Mouse (Mus musculus) heart, adult 18-20 months (tissue): ENCODE results near the gene St3gal2. TPM values are rescaled to one million over a fixed set of nuclear protein-coding genes. Genes with fewer than 3 reads are reported as not detected.
"Not testable (repeated sequence)": the region's sequence is repeated elsewhere in the genome, so short reads cannot be mapped to it uniquely, and the experiment has no call there.

Experiments
- DNase-seq, 2 experiments: peaks; one replicate each; pipeline ENCODE4 v3.0.0; 2021 to 2022; ENCODE audit warnings: mixed read lengths in 1 of 2
- total RNA-seq, 2 experiments: library from RNA; stranded (reverse); gene quantifications; 2 replicates each; pipeline ENCODE4 v1.2.3; 2021

Gene St3gal2
- total RNA-seq, 2 experiments from 2014 or later: 20.9 to 23.3 TPM

GRCm38 (mm10) chr8:110944276-110944876 is 24.7 kb downstream of the St3gal2 start:
- peak; percentile 55 for DNase-seq

DNA sequence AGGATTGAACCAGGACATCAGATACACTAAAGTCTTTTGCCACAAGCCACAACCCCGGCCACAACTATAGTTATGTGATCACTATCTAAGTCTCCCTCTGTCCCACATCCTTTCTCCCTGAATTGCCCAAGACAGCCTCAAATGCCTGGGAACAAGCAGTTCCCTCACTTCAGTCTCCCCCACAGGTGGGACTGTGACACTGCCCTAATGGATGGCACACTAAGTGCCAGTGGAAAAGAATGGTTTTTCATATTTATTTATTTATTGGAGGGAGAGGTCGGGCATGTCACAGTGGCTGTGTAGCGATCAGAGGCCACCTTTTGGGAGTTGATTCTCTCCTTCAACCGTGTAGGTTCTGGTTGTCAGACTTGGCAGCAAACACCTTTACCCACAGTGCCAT is 26.0 kb downstream of the St3gal2 start:
- DNase-seq: no peak

- peak; percentile 74 to 85 for DNase-seq
These were observed 30.4 kb downstream of the St3gal2 start for GRCm38 (mm10) chr8:110950065-110950484.

- no peak for DNase-seq
These were observed 35.1 kb downstream of the St3gal2 start for GRCm38 (mm10) chr8:110954776-110955175.

DNA sequence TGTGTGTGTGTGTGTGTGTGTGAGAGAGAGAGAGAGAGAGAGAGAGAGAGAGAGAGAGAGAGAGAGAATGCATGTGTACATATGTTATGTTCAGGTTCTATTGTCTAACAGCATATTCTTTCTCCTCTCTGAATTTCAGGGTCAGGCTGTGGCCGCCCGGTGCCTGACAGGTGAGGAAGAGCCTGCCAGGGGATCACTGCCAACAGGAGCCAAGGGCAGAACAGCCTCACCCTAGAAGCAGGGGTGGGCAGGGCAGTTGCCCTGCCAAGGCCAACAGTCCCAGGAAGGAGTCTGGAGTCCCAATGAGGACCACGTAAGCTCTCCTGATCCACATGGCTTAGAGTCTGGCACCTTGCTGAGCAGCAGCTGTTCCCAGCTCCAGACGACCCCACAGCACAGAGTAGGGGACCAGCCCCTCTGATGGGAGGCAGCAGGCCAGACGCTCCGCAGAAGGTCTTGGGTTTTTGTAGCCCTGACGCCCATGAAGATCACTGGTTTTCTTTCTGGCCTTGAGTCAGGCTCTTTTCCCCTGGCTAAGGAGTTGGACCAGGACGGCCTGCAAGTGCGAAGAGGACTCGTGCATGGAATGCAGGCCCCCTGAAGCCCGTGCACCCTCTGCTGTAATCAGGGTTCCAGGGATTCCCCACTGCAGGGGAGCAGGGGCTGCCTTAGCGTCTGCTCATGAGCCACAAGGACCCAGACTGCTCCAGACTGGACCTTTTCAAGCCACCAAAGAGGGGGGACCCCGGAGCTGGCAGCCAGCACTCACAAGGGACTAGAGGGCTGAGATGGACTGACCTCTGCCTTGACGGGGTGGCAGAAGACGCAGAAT is 37.1 kb downstream of the St3gal2 start:
- DNase-seq: no peak

- no peak for DNase-seq
These were observed 37.7 kb downstream of the St3gal2 start for GRCm38 (mm10) chr8:110957471-110957870.

GRCm38 (mm10) chr8:110958135-110958534 is 38.4 kb downstream of the St3gal2 start:
- DNase-seq: no peak

DNA sequence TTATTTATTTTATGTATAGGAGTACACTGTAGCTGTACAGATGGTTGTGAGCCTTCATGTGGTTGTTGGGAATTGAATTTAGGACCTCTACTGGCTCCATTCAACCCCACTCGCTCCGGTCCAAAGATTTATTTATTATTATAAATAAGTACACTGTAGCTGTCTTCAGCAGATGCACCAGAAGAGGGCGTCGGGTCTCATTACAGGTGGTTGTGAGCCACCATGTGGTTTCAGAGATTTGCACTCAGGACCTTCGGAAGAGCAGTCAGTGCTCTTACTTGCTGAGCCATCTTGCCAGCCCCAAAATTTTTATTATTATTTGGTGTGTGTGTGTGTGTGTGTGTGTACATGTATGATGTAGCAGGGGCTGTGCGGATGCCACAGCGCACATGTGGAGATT is 38.8 kb downstream of the St3gal2 start:
- DNase-seq: not testable (repeated sequence)

- no peak for DNase-seq
These were observed 39.5 kb downstream of the St3gal2 start for GRCm38 (mm10) chr8:110959071-110959780.

DNA sequence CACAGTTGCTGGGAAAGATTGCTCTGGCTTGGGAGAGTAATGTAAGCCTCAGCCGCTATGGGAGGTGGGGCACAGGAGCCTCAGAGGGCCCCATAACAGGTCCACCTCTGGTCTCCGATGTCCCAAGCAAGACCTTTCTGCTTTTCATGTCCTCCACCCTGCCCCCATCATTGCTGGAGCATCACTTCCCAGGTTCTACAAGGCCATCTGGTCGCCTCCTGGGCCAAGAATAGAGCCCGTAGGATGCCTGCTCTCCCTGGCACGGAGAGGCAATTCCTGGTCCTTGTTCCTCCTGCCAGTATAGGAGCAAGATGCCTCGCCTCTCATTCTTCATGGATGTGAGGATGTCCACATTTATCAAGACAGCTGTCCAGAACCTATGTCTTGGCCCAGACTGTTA is 40.2 kb downstream of the St3gal2 start:
- no peak for DNase-seq

DNA sequence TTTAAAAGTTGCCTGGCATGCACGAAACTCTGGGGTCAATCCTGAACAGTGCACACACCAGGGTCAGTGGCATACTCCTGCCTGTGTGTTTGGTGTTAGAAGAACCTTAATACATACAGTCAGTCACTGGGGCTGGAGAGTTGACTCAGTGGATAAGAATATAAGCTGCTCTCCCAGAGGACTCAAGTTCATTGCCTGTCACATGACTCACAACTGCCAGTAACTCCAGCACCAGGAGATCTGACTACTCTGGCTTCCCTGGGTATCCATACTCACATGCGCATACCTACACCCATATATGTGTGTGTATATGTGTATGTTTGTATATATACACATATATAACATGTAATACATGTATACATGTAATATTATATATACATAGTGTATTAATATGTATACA is 43.3 kb downstream of the St3gal2 start:
- DNase-seq: no peak

DNA sequence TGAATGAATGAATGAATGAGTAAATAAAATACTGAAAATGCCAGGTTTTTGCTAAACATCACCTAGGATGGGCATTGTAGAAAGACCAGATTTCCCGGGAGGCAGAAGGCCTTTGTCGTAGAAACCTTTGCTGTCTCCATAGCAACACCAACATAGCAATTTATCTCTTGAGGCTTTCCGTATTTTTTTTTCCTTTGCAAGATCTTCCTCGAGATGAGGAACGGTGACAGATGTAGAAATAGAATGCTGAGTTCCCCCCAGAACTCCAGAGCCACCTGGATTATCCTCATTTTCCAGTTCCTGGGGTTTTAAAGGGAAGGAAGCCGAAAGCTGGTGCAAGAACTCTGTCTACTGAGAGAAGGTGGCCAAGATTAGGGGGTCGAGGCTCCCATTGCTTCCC is 44.9 kb downstream of the St3gal2 start:
- DNase-seq: no peak

GRCm38 (mm10) chr8:110965594-110965993 is 45.9 kb downstream of the St3gal2 start:
- DNase-seq: peak; percentile 94

DNA sequence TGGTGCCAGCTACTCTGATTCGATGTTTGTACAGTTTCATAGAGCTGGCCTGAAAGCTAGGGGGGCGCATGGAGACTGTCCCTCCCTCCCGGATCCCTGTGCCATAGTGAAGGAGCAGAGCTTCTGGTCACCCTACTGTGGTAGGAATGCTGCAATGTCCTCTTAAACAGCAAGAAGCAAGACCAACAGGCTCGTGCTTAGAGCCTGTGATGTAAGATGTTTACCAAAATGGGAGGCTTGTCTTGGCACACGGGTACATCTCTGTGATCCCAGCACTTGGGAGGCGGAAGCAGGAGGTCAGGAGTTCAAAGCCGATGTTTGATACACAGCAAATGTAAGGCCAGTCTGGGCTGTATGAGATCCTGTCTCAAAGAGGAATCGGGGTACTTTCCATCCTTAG is 46.9 kb downstream of the St3gal2 start:
- DNase-seq: peak; percentile 45 to 56

GRCm38 (mm10) chr8:110967326-110967725 is 47.6 kb downstream of the St3gal2 start:
- DNase-seq: peak in 1 of 2 experiments; percentile 32

GRCm38 (mm10) chr8:110969910-110970770 is 50.4 kb downstream of the St3gal2 start:
- DNase-seq: peak; percentile 89 to 93

- not testable (repeated sequence) for DNase-seq
These were observed 56.8 kb downstream of the St3gal2 start for GRCm38 (mm10) chr8:110976532-110976931.

- DNase-seq: not testable (repeated sequence)
These were observed 58.3 kb downstream of the St3gal2 start for GRCm38 (mm10) chr8:110977987-110978386.

DNA sequence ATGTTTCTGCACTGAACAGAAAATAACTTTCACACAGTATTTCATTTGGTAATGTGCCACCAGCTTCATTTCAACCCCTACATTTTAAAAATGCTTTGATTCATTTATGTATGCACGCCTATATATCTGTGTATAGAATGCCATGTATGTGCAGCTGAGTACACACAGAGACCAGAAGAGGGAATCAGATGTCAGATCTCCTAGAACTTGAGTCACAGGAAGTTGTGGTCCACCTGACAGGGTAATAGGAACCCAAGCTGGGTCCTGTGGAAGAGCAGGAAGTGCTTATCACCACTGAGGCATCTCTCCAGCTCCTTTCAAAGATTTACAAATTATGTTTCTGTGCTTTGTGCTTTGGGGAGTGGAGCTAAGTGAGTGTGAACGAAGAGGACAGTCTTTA is 61.6 kb downstream of the St3gal2 start:
- no peak for DNase-seq

DNA sequence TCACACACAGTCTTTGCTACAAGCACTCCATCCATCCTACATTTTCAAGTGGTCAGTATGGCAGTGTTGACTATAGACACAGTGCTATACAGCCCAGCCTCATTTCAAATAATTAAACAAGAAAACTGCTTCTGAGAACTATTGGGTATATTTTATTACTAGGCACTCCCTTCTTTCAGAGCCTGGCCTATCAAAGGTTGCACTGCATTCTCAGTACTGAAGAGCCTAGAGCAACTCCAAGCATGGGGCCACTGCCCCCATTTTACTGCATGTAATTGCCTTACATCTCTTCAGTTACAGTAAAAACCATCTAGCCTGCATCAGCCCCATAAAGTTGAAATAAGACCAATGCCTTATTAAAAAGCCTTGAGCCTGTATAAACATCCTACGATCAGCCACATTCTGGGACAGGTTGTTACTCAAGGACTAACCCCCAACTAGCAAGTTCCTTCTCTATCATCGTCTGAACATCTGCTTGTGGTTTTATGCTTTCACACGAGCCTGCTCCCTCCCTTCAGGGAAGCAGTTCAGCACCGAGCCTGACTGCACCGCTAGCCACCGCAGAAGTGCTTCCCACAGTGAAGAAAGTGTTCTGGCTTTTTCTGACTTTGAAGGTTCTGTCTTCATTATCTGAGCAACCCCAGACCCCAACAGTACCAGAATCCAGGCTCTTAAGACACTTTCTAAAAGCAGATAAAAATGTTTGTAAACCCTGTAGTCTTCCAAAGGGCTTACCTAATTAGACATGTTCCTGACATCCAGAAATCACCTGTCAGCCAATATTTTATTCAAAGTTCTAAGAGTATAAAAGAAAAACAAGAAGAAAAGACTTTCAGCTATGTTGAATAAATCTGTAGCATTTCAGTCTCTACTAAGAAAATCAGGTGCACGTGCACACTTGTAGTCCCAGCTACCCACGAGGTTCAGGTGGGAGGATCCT is 68.4 kb downstream of the St3gal2 start:
- DNase-seq: no peak

GRCm38 (mm10) chr8:110990017-110990416 is 70.3 kb downstream of the St3gal2 start:
- DNase-seq: peak; percentile 33 to 45
